Mouse (Mus musculus) activated CD4-positive, CD25-positive, alpha-beta regulatory T cell, adult 9 weeks (primary cell): ENCODE measurements around the gene Ica1. TPM values are rescaled to one million over a fixed set of nuclear protein-coding genes. Genes with fewer than 3 reads are reported as not detected.

ENCODE experiments used
- polyA plus RNA-seq: library from polyadenylated mRNA; unstranded; fragments of 100-300 nt; shearing (Covaris generic); gene quantifications from one replicate; pipeline ENCODE4 v1.2.1, GENCODE M21; 2017

Ica1 gene
- polyA plus RNA-seq: 7.2 TPM

DNA sequence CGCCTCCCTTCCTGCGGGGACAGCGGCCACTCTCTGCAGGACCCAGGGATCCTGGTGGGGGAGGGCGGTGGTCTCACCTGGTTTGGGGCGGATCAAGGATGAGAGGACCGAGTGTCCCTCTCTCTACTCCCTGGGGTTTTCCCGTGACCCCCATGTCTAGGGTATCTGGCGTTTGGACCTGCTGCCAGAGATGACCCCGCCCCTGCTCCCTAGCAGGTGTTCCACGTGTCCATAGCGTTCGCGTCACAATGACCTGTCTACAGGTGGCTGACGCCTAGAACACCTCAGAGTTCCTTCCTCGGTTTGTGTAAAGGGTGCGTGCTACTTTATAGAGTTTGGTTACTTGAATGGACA is at the start of gene Ica1:
Gene Ica1 (minus strand): TSS at position 193 of the 354 bp plus-strand sequence.

Other genes starting within 250 kb of the Ica1 start
- gene Nxph1, start 169.9 kb upstream of the Ica1 start, polyA plus RNA-seq: not detected